Comparison of ENCODE assay signal across 7 mouse cellular contexts in the genomic region with DNA sequence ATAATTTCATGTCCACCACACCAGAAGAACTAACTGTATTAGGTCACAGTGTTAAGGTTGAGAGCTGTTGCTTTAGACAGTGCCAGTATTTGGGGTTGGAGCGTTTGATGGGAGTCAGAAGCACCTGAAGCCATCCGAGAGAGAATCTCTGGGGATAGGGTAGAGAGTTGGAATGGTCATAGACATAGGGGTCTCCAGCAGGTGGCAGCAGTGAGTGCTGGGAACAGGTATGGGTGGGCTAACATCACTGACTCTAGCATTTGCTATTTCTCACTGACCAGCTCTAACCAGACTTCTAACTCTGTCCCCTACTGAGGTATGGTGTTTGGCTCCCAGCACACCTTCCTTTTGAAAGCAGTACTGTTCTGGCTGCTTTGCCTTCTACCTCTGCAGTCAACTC.
DNase-seq lines count a peak whose midpoint lies in the region; ATAC-seq and TF ChIP-seq lines count a peak whose summit lies in the region.

No protein-coding gene starts in this region.

- no peak for ATAC-seq in intestine, postnatal 0 days
- ATAC-seq in intestine, embryonic 15.5 days = no peak
- ATAC-seq in monocyte, adult 5-6 weeks (replicated peaks; ENCODE audit: insufficient number of reproducible peaks, low FRiP score, low TSS enrichment, poor library complexity, severe bottlenecking) = no peak

- 59% methylated on average over 2 of the region's 2 CpGs for WGBS in intestine, postnatal 0 days
- 52% methylated on average over 2 of the region's 2 CpGs for WGBS in intestine, embryonic 15.5 days

- no peaks in the 10 kb centered on the region for H3K27me3 ChIP-seq in intestine, postnatal 0 days (replicated peaks; ENCODE audit: control insufficient read depth, insufficient read depth, low read length)
- H3K27me3 ChIP-seq in intestine, embryonic 15.5 days (replicated peaks) = no peaks in the 10 kb centered on the region
- no peaks in the 10 kb centered on the region for H3K27me3 ChIP-seq in ES-Bruce4 (ENCODE audit: control insufficient read depth, insufficient read depth, low read length, poor library complexity, severe bottlenecking)

- H3K9me3 ChIP-seq in intestine, postnatal 0 days (ENCODE audit: control insufficient read depth) = no peaks in the 10 kb centered on the region
- no peaks in the 10 kb centered on the region for H3K9me3 ChIP-seq in intestine, embryonic 15.5 days
- no peaks in the 10 kb centered on the region for H3K9me3 ChIP-seq in ES-Bruce4 (replicated peaks; ENCODE audit: control insufficient read depth, insufficient read depth, low read length, poor library complexity, severe bottlenecking)

- H3K4me1 ChIP-seq in intestine, postnatal 0 days (replicated peaks; ENCODE audit: control insufficient read depth, insufficient read depth, low read length) = no peaks in the 10 kb centered on the region
- no peaks in the 10 kb centered on the region for H3K4me1 ChIP-seq in intestine, embryonic 15.5 days (replicated peaks)
- no peaks in the 10 kb centered on the region for H3K4me1 ChIP-seq in ES-Bruce4 (ENCODE audit: control insufficient read depth, insufficient read depth, low read length)

- no peak overlapping the region for H3K4me2 ChIP-seq in intestine, postnatal 0 days (replicated peaks; ENCODE audit: low read depth)
- no peak overlapping the region for H3K4me2 ChIP-seq in intestine, embryonic 15.5 days (replicated peaks)

- no peak for TF ChIP-seq POLR2A in ES-Bruce4 (IDR thresholded peaks at IDR 0.05; ENCODE audit: insufficient read depth, low read length)

- TF ChIP-seq CTCF in intestine, postnatal 0 days (IDR thresholded peaks at IDR 0.05; ENCODE audit: low read depth) = peak; percentile 66
- TF ChIP-seq CTCF in ES-Bruce4 (IDR thresholded peaks at IDR 0.05; ENCODE audit: low read depth, low read length) = peak; percentile 66

- DNase-seq in adrenal gland, postnatal 36 days = peak; percentile 19 to 53
- DNase-seq in kidney, postnatal 14 days = peak; percentile 28
- peak; percentile 34 to 47 for DNase-seq in thymus, postnatal 36 days

- H3K27ac ChIP-seq in intestine, postnatal 0 days (ENCODE audit: low read depth, low read length) = no peak overlapping the region
- H3K27ac ChIP-seq in intestine, embryonic 15.5 days = no peak overlapping the region
- H3K27ac ChIP-seq in ES-Bruce4 (ENCODE audit: insufficient read depth, low read length) = no peak overlapping the region

- H3K4me3 ChIP-seq in intestine, postnatal 0 days (ENCODE audit: low read depth, low read length) = no peak overlapping the region
- H3K4me3 ChIP-seq in intestine, embryonic 15.5 days (replicated peaks) = no peak overlapping the region
- H3K4me3 ChIP-seq in ES-Bruce4 (ENCODE audit: low read depth, low read length) = no peak overlapping the region

- no peaks in the 10 kb centered on the region for H3K36me3 ChIP-seq in intestine, postnatal 0 days (ENCODE audit: control insufficient read depth, insufficient read depth)
- H3K36me3 ChIP-seq in intestine, embryonic 15.5 days = no peaks in the 10 kb centered on the region
- no peaks in the 10 kb centered on the region for H3K36me3 ChIP-seq in ES-Bruce4 (ENCODE audit: control insufficient read depth, insufficient read depth, low read length, poor library complexity, severe bottlenecking)

- TF ChIP-seq EP300 in ES-Bruce4 (IDR thresholded peaks at IDR 0.05; ENCODE audit: insufficient read depth, low read depth, low read length) = no peak

- no peak overlapping the region for H3K9ac ChIP-seq in intestine, postnatal 0 days (ENCODE audit: low read depth, low read length)
- no peak overlapping the region for H3K9ac ChIP-seq in intestine, embryonic 15.5 days
- no peak overlapping the region for H3K9ac ChIP-seq in ES-Bruce4 (ENCODE audit: low read depth, poor library complexity, severe bottlenecking)
